Mouse (Mus musculus) layer of hippocampus, adult 18-20 months (tissue): ENCODE data around the gene Polr1c. TPM values are rescaled to one million over a fixed set of nuclear protein-coding genes. Genes with fewer than 3 reads are reported as not detected.

Source experiments
- DNase-seq, 2 experiments: peaks; one replicate each; pipeline ENCODE4 v3.0.0; 2022; ENCODE audit warnings: low spot score in 2 of 2
- microRNA-seq, 2 experiments: library from miRNA; unstranded; fragments of <30 nt; microRNA quantifications; one replicate each; pipeline ENCODE4 v1.2.0; 2021
- total RNA-seq, 2 experiments: library from RNA; stranded (reverse); gene quantifications; 2 replicates each; pipeline ENCODE4 v1.2.3; 2021

Polr1c gene
- total RNA-seq, 2 experiments from 2014 or later = 36.0 to 38.5 TPM

DNA sequence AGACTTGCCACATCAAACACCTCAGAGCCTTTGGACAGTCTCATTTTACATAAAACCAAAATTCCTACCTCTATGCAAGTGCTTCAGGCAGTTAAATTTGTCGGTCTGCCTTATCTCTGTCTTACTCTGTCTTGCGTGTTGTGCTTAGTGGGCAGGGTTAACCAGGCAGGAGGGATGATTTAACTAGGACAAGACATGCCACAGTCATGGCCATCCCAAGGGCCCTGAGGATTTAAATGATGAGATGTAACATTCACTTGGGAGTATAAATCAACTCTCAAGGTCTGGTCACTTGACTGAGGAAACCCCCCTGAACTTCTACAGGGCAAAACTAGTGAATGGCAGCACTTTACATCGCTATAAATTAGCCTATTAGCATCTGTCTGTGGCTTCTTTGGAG, 26.3 kb downstream of the Polr1c start:
- DNase-seq = no peak

DNA sequence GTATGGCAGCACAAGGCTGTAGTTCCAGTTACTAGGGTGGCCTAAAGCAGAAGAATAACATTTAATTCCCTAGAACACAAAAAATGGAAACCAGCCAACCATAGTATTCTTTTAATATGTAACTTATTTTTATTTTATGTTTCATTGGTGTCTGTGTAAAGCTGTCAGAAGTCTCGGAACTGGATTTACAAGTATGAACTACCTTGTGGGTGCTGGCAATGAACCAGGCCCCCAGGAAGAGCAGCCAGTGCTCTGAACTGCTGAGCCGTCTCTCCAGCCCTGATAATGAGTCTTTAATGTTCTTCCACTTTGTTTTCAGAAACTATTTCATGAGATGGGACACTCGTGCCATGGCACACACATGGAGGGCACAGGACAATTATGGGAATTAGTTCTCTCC, 37.3 kb downstream of the Polr1c start:
- DNase-seq = no peak

DNA sequence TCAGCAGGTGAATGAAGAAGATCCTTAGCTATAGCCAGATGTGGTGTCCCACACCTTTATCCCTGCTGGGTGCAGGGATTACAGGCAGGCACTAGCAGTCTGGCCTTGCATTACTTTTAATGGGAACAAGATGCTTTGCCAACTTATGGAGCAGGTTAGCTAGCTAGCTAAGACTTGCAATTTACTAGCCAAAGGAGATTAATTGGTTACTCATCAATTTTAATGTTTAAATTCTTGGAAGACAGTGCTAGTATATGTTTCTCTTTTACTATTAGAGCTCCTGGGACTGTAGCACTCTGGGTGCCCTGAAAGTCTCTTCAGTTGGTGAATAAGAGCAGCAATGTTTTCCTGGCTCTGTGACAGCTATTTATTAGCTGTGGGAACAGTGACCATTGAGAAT, 41.2 kb downstream of the Polr1c start:
- no peak for DNase-seq

DNA sequence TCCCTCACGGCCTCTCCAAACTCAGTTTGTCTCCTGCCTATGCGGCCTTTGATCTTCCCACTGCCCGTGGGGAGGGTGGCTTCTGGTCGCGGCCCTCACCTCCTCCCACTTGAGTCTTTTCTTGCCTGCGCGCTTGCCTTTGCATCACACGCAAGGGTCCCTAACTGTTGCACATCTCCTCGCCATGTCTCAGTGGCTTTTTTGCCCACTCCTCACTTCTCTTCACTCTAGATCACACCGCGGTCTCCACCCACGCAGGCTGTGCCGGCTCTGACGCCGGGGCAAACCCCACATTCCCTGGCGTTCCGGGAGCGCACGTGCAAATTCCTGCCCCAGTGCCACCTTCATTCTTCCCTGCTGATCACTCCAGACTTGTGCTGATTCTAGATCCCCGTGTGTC, 44.8 kb downstream of the Polr1c start:
- peak; percentile 32 to 35 for DNase-seq

DNA sequence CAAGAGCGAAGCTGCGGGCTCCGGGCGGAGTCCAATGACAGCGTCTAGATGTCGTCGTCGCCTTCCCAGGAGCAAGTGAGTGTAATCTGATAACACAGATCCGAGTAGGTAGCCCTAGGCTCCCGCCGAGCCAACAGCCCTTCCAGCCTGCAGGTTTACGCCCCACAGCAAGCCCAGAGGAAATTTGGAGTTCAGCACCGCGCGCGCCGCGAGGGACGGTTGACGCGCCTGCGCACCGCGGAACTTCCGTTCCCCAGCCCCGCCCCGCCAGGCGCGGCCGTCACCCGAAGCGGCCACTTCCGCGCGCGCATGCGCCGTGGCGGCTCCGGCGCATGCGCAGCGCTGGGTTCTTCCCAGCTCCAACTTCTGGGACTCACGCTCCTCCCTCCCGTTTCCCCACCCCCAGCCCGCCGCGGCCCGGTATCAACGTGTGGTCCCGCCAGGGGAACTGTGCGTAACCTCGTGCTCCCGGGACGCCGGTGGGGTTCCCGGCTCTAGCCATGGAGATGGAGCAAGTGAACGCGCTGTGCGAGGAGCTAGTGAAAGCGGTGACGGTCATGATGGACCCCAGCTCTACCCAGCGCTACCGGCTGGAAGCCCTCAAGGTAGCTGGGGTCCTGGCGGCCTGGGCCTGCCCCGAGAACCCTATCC, 45.3 kb downstream of the Polr1c start, which contains the start of the genes Polh and Xpo5:
Gene Polh, minus strand, starts transcription at position 225 of the 651 bp plus-strand sequence.
Gene Xpo5, plus strand, starts transcription at position 362 of the 651 bp plus-strand sequence.
- peak; percentile 92 to 94 for DNase-seq

DNA sequence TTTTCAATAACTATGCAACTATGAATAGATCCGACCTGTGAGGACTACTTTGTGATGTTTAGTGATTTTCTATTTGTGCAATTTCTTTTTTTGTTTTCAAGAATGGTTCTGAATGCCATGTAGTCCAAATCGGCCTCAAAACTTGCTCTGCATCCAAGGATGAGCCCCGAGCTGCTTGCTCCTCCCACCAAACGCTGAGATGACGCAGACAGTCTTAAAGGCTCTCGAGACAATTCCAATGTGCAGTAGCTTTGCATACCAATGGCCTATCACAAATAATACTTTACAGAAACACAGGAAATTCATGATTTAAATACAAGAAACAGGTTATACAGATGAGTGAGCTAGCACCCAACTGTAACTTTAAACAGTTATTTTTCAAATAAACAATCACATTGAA, 46.7 kb downstream of the Polr1c start:
- no peak for DNase-seq

Small RNAs within 50 kb of the gene (microRNA-seq; reads per million reads assigned to microRNA genes)
- gene Mir693 = 0.20 to 0.25 reads per million in 2 experiments

Other genes starting within 250 kb of the Polr1c start
- 10 to 100 TPM; 61.8 to 68.9 TPM for gene Vegfa, start 215.7 kb downstream of the Polr1c start, total RNA-seq
- gene Mrps18a, start 137.1 kb downstream of the Polr1c start, total RNA-seq = 10 to 100 TPM; 86.4 to 93.2 TPM
- 10 to 100 TPM; 26.2 to 28.5 TPM for gene Rsph9, start 103.8 kb downstream of the Polr1c start, total RNA-seq
- 10 to 100 TPM; 10.5 to 11.2 TPM for gene Mad2l1bp, start 94.5 kb downstream of the Polr1c start, total RNA-seq
- 100 to 1,000 TPM; 104 to 110 TPM for gene Gtpbp2, start 87.0 kb downstream of the Polr1c start, total RNA-seq
- gene Polh, start 45.4 kb downstream of the Polr1c start, total RNA-seq = 1 to 10 TPM; 4.7 to 5.9 TPM
- gene Xpo5, start 45.3 kb downstream of the Polr1c start, total RNA-seq = 10 to 100 TPM; 46.6 to 47.2 TPM
- 10 to 100 TPM; 85.0 to 99.1 TPM for gene Yipf3, start within 50 bp of the Polr1c start, total RNA-seq
- 10 to 100 TPM; 62.4 to 68.0 TPM for gene Lrrc73, start 5.5 kb upstream of the Polr1c start, total RNA-seq
- gene Tjap1, start 35.0 kb upstream of the Polr1c start, total RNA-seq = 10 to 100 TPM; 44.1 to 47.2 TPM
- gene Dlk2, start 49.4 kb upstream of the Polr1c start, total RNA-seq = 10 to 100 TPM; 47.4 to 49.0 TPM
- gene Abcc10, start 80.3 kb upstream of the Polr1c start, total RNA-seq = 1 to 10 TPM; 7.7 to 8.6 TPM
- gene Zfp318, start 135.7 kb upstream of the Polr1c start, total RNA-seq = 10 to 100 TPM; 46.3 to 53.0 TPM
- gene Crip3, start 180.9 kb upstream of the Polr1c start, total RNA-seq = 1 to 10 TPM; 4.7 to 4.8 TPM
- under 1 TPM in 1 of 2 experiments, not detected in 1; 0.43 TPM for gene Slc22a7, start 190.4 kb upstream of the Polr1c start, total RNA-seq
- 100 to 1,000 TPM; 117 to 120 TPM for gene Ttbk1, start 239.6 kb upstream of the Polr1c start, total RNA-seq
- 1 to 10 TPM; 5.1 to 5.9 TPM for gene Dnph1, start 248.7 kb upstream of the Polr1c start, total RNA-seq